Mouse (Mus musculus) midbrain, embryonic 14.5 days (tissue): ENCODE data around the gene Zbtb8a. TPM values are rescaled to one million over a fixed set of nuclear protein-coding genes. Genes with fewer than 3 reads are reported as not detected.

Experiments used
- ATAC-seq: fragments of 200-750 bp; cut with Nextera tagmentation; 2 replicates; pipeline ENCODE4 v1.8.0; 2017; ENCODE audit warnings: moderate number of reproducible peaks, moderate library complexity; ENCODE audit not compliant: low FRiP score, low TSS enrichment
- DNase-seq: peaks from one replicate; pipeline ENCODE4 v3.0.0-alpha.2; 2015
- H3K27ac ChIP-seq: fragments of 300-500 bp; sonication (generic); replicated peaks from 2 replicates; pipeline ENCODE4 v1.5.1; 2014; ENCODE audit warnings: mild to moderate bottlenecking, low read depth, low read length, moderate library complexity
- H3K27me3 ChIP-seq: fragments of 300-500 bp; sonication (generic); 2 replicates; pipeline ENCODE4 v1.6.1; 2014; ENCODE audit warnings: low read length, control low read depth, mixed read lengths; ENCODE audit not compliant: control insufficient read depth, insufficient read depth
- H3K36me3 ChIP-seq: fragments of 300-500 bp; sonication (generic); 2 replicates; pipeline ENCODE4 v1.6.1; 2014; ENCODE audit warnings: low read length, control low read depth; ENCODE audit not compliant: control insufficient read depth, insufficient read depth
- H3K4me1 ChIP-seq: fragments of 300-500 bp; sonication (generic); 2 replicates; pipeline ENCODE4 v1.6.1; 2014; ENCODE audit warnings: mild to moderate bottlenecking, antibody characterized with exemption, low read length, control low read depth; ENCODE audit not compliant: control insufficient read depth, insufficient read depth
- H3K4me2 ChIP-seq: fragments of 300-500 bp; sonication (generic); 2 replicates; pipeline ENCODE4 v1.6.1; 2014; ENCODE audit warnings: mild to moderate bottlenecking, low read length, moderate library complexity
- H3K4me3 ChIP-seq: fragments of 300-500 bp; sonication (generic); replicated peaks from 2 replicates; pipeline ENCODE4 v1.5.1; 2014; ENCODE audit warnings: low read depth, low read length
- H3K9ac ChIP-seq: fragments of 300-500 bp; sonication (generic); replicated peaks from 2 replicates; pipeline ENCODE4 v1.6.1; 2014; ENCODE audit warnings: mild to moderate bottlenecking, low read length, moderate library complexity
- H3K9me3 ChIP-seq: fragments of 300-500 bp; sonication (generic); 2 replicates; pipeline ENCODE4 v1.6.1; 2016; ENCODE audit warnings: low read length, control low read depth, mixed read lengths; ENCODE audit not compliant: control insufficient read depth
- WGBS: fragments of 180-500 bp; shearing (Covaris S2); extraction: QIAGEN DNeasy Blood & Tissue Kit; methylation state at CpG from one replicate; pipeline ENCODE4 v1.1.7; 2014; 5-methylcytosine and 5-hydroxymethylcytosine counted together
- polyA plus RNA-seq: library from polyadenylated mRNA; unstranded; fragments of >200 nt; fragmentation: Nextera tagmentation; extraction: Ambion mirVana; gene quantifications from 2 replicates; pipeline ENCODE4 v1.2.1, GENCODE M21; 2014

Gene Zbtb8a
- polyA plus RNA-seq, 1 experiment from 2014 or later = 12.4 TPM

DNA sequence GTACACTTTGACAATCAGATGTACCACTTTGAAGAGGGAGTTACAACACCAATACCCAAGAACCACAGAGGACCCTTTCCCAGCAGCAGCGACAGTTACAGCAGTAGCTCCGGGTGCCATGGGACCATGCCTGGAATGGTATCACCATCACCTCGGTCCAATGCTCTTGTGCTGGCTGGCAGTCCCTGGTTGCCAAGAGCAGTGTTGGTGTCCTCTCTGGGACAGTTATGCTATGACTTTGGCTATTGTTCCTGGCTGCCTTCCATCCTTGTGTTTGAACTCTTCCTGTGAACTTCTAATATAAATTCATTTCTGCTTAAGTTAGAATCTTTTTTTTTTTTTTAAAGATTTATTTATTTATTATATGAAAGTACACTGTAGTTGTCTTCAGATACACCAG is 5.7 kb upstream of the Zbtb8a start:
- WGBS = 93% methylated on average over 3 of the region's 3 CpGs
- no peak overlapping the region for H3K27ac ChIP-seq

DNA sequence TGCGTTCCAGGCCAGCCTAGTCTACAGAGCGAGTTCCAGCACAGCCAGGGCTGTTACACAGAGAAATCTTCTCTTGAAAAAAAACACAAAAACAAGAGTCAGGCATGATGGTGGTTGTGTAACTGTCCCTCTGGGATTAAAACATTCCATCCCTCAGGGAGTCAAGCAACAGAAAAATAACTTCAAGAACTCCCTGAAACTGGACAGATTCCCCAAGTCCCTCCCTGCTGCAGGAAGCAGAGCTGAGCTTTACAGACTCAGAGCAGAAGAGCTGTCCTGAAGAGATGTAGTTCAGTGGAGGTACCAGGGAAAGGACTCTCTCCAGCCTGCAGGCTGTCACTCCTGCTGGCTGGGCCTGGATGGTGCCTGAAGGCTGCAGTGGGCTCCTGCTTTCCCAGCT is 4.6 kb upstream of the Zbtb8a start:
- no peak overlapping the region for H3K4me2 ChIP-seq
- ATAC-seq (no peak), DNase-seq (no peak)
- no peaks in the 10 kb centered on the region for H3K9me3 ChIP-seq
- 95% methylated on average over 2 of the region's 2 CpGs for WGBS
- no peaks in the 10 kb centered on the region for H3K36me3 ChIP-seq
- H3K4me1 ChIP-seq = no peaks in the 10 kb centered on the region
- H3K4me3 ChIP-seq = no peak overlapping the region
- H3K27me3 ChIP-seq = peaks cover 5% of the 10 kb centered on the region; the same call in 1 of the 2 replicates
- H3K27ac ChIP-seq = no peak overlapping the region
- H3K9ac ChIP-seq = no peak overlapping the region

More for the DNA sequence above, 5.7 kb upstream of the Zbtb8a start:
- no peak overlapping the region for H3K4me3 ChIP-seq
- H3K4me2 ChIP-seq = no peak overlapping the region
- no peak overlapping the region for H3K9ac ChIP-seq
- no peaks in the 10 kb centered on the region for H3K36me3 ChIP-seq
- DNase-seq (no peak), ATAC-seq (no peak)
- peaks cover 5% of the 10 kb centered on the region; the same call in 1 of the 2 replicates for H3K27me3 ChIP-seq
- no peaks in the 10 kb centered on the region for H3K4me1 ChIP-seq
- H3K9me3 ChIP-seq = no peaks in the 10 kb centered on the region

DNA sequence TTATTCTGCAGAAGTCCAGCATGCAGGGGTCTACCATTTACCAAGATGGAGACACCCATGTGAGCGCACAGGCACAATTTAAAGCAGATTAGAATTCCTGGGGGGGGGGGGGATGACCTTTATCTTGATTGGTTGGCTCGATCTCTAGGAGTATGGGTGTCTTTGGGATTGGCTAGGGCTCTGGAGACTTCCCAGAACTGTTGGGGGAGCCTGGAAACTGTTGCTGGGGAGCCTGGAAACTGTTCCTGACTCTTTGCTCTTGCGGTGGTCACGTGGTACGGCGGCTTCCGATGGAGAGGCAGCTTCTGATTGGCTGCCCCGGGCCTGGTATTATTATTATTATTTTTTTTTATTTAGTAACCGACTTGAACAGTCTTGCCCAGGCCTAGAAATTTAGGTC is 4.1 kb upstream of the Zbtb8a start:
- no peak overlapping the region for H3K9ac ChIP-seq
- no peaks in the 10 kb centered on the region for H3K4me1 ChIP-seq
- H3K36me3 ChIP-seq = no peaks in the 10 kb centered on the region
- H3K9me3 ChIP-seq = no peaks in the 10 kb centered on the region
- no peak overlapping the region for H3K4me2 ChIP-seq
- ATAC-seq (no peak), DNase-seq (no peak)
- no peak overlapping the region for H3K27ac ChIP-seq
- peaks cover 5% of the 10 kb centered on the region; the same call in 1 of the 2 replicates for H3K27me3 ChIP-seq
- 89% methylated on average over 9 of the region's 9 CpGs for WGBS
- no peak overlapping the region for H3K4me3 ChIP-seq

GRCm38 (mm10) chr4:129381148-129381547 is 3.2 kb upstream of the Zbtb8a start:
- Histone ChIP-seq H3K4me3 (no peak overlapping the region), H3K27ac (no peak overlapping the region), H3K9ac (no peak overlapping the region), H3K4me1 (0 out of 2 replicates have a peak, but pooled peaks cover under 1% of the 10 kb centered on the region), H3K27me3 (peaks cover 5% of the 10 kb centered on the region; the same call in 1 of the 2 replicates), H3K36me3 (no peaks in the 10 kb centered on the region), H3K9me3 (no peaks in the 10 kb centered on the region), H3K4me2 (no peak overlapping the region)
- DNase-seq (no peak), ATAC-seq (no peak)
- WGBS = 78% methylated on average over 8 of the region's 8 CpGs

DNA sequence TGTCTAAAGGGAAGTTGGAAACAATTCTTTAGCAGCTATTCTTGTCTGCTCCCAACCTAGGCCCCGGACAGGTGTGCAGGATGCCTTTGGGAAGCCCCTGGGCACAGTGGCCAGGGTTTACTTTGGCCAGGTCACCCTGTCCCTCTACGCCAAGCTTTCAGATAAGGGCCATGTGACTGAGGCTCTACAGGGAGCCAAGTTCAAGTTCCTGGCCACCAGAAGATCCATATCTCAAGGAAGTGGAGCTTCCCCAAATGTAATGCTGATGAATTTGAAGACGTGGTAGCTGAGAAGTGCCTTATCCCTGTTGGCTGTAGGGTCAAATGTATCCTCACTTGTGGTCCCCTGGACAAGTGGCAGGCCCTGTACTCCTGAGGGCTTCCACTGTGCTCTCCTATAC is 1.9 kb upstream of the Zbtb8a start:
- DNase-seq = no peak
- Histone ChIP-seq H3K4me2 (no peak overlapping the region), H3K27ac (no peak overlapping the region), H3K27me3 (peaks cover 5% of the 10 kb centered on the region; the same call in 1 of the 2 replicates), H3K9me3 (no peaks in the 10 kb centered on the region), H3K4me1 (0 out of 2 replicates have a peak, but pooled peaks cover 12% of the 10 kb centered on the region), H3K4me3 (no peak overlapping the region), H3K9ac (no peak overlapping the region), H3K36me3 (no peaks in the 10 kb centered on the region)
- WGBS = 90% methylated on average over 3 of the region's 3 CpGs
- no peak for ATAC-seq

DNA sequence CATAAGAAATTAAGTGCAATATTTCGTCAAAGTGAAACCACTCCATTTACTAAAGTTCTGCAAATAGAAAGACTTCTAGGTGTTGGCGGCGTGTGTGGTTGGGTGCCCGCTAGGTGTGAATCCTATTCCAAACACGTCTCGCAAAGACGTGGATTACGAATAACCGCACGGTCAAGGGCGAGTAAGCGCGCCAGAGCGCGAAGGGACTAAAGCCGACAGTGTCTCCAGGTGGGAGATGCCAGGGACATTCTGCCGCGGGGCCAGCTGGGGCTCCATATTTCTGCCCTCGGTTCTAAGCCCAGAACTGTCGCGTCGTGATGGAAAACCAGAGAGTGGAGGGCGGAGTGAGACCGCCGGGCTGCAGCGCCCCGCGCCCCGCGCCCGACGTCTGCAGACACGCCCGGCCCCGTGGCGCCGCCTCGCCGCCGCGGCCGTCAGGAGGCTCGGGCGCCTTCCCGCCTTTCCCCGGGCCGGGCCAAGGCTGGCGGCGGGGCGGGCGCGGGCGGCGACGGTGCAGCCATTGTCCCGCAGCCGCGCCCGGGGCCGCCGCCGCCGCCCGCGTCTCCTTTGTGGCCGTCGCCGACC is 863 bp downstream of the Zbtb8a start:
- Histone ChIP-seq H3K9ac (peak overlapping the region; percentile 91), H3K4me2 (peak overlapping the region; percentile 65), H3K27ac (peak overlapping the region; percentile 92), H3K27me3 (peaks cover 5% of the 10 kb centered on the region; the same call in 1 of the 2 replicates), H3K4me3 (peak overlapping the region; percentile 68), H3K9me3 (no peaks in the 10 kb centered on the region), H3K36me3 (no peaks in the 10 kb centered on the region), H3K4me1 (0 out of 2 replicates have a peak, but pooled peaks cover 12% of the 10 kb centered on the region)
- ATAC-seq (peak; percentile 34; the same call in 1 of the 2 replicates), DNase-seq (peak; percentile 80)
- under 1% methylated on average over 62 of the region's 68 CpGs for WGBS

DNA sequence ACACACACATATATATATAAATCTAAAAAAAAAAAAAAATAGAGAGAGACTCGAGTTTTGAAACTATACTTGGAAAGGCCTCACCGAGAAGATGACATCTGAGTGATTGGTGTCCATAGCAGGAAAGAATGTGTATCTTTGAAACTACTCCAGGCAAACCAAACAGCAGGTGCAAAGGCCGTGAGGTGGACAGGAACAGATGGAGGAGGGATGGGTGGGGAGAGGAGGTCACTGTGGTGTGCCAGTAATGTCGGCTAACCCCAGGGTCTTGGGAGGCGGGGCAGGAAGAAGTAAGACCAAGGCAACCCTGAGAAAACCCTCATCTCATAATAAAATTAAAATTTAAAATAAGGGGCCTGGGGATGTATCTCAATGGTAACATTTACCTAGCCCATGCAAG is 2.1 kb downstream of the Zbtb8a start:
- Histone ChIP-seq H3K9ac (no peak overlapping the region), H3K4me1 (0 out of 2 replicates have a peak, but pooled peaks cover 12% of the 10 kb centered on the region), H3K27ac (no peak overlapping the region), H3K27me3 (peaks cover 5% of the 10 kb centered on the region; the same call in 1 of the 2 replicates), H3K4me2 (peak overlapping the region; percentile 65), H3K36me3 (no peaks in the 10 kb centered on the region), H3K9me3 (no peaks in the 10 kb centered on the region), H3K4me3 (no peak overlapping the region)
- ATAC-seq (no peak), DNase-seq (no peak)
- WGBS = 80% methylated on average over 5 of the region's 5 CpGs

GRCm38 (mm10) chr4:129375000-129375399 is 2.9 kb downstream of the Zbtb8a start:
- no peak for DNase-seq
- peaks cover 5% of the 10 kb centered on the region; the same call in 1 of the 2 replicates for H3K27me3 ChIP-seq
- H3K4me2 ChIP-seq = no peak overlapping the region
- no peak overlapping the region for H3K4me3 ChIP-seq
- H3K9me3 ChIP-seq = no peaks in the 10 kb centered on the region
- no peak for ATAC-seq
- WGBS = 9% methylated on average over 6 of the region's 6 CpGs
- no peak overlapping the region for H3K27ac ChIP-seq
- H3K9ac ChIP-seq = no peak overlapping the region
- H3K4me1 ChIP-seq = 0 out of 2 replicates have a peak, but pooled peaks cover 12% of the 10 kb centered on the region
- no peaks in the 10 kb centered on the region for H3K36me3 ChIP-seq

GRCm38 (mm10) chr4:129374219-129374755 is 3.6 kb downstream of the Zbtb8a start:
- Histone ChIP-seq H3K27ac (no peak overlapping the region), H3K9ac (no peak overlapping the region), H3K27me3 (peaks cover 5% of the 10 kb centered on the region; the same call in 1 of the 2 replicates), H3K4me2 (no peak overlapping the region), H3K36me3 (no peaks in the 10 kb centered on the region), H3K4me1 (0 out of 2 replicates have a peak, but pooled peaks cover 12% of the 10 kb centered on the region), H3K4me3 (no peak overlapping the region), H3K9me3 (no peaks in the 10 kb centered on the region)
- WGBS = 44% methylated on average over 11 of the region's 11 CpGs
- DNase-seq = no peak
- ATAC-seq = no peak
